Mouse (Mus musculus) kidney, embryonic 16.5 days (tissue): Measurements from ENCODE around the gene Sptbn1. TPM values are rescaled to one million over a fixed set of nuclear protein-coding genes. Genes with fewer than 3 reads are reported as not detected.

Experiments used
- ATAC-seq: fragments of 200-750 bp; cut with Nextera tagmentation; 2 replicates; pipeline ENCODE4 v1.8.0; 2017; ENCODE audit warnings: moderate TSS enrichment; ENCODE audit not compliant: low FRiP score, low TSS enrichment
- H3K27ac ChIP-seq: fragments of 300-500 bp; sonication (generic); 2 replicates; pipeline ENCODE4 v1.5.1; 2014; ENCODE audit warnings: low read length
- H3K27me3 ChIP-seq: fragments of 300-500 bp; sonication (generic); 2 replicates; pipeline ENCODE4 v1.6.1; 2014; ENCODE audit warnings: low read length, control low read depth, mixed read lengths; ENCODE audit not compliant: insufficient read depth
- H3K36me3 ChIP-seq: fragments of 300-500 bp; sonication (generic); 2 replicates; pipeline ENCODE4 v1.6.1; 2014; ENCODE audit warnings: low read length, control low read depth, mixed read lengths; ENCODE audit not compliant: insufficient read depth
- H3K4me1 ChIP-seq: fragments of 300-500 bp; sonication (generic); 2 replicates; pipeline ENCODE4 v1.6.1; 2014; ENCODE audit warnings: low read length, control low read depth, mixed read lengths; ENCODE audit not compliant: insufficient read depth
- H3K4me2 ChIP-seq: fragments of 300-500 bp; sonication (generic); replicated peaks from 2 replicates; pipeline ENCODE4 v1.6.1; 2014; ENCODE audit warnings: low read depth, low read length
- H3K4me3 ChIP-seq: fragments of 300-500 bp; sonication (generic); 2 replicates; pipeline ENCODE4 v1.5.1; 2014; ENCODE audit warnings: mild to moderate bottlenecking, low read length
- H3K9ac ChIP-seq: fragments of 300-500 bp; sonication (generic); replicated peaks from 2 replicates; pipeline ENCODE4 v1.6.1; 2014; ENCODE audit warnings: low read length
- H3K9me3 ChIP-seq: fragments of 300-500 bp; sonication (generic); 2 replicates; pipeline ENCODE4 v1.6.1; 2016; ENCODE audit warnings: low read length, control low read depth
- WGBS: fragments of 180-500 bp; shearing (Covaris S2); extraction: QIAGEN DNeasy Blood & Tissue Kit; methylation state at CpG from one replicate; pipeline ENCODE4 v1.1.7; 2014; 5-methylcytosine and 5-hydroxymethylcytosine counted together
- polyA plus RNA-seq: library from polyadenylated mRNA; unstranded; fragments of >200 nt; fragmentation: Nextera tagmentation; extraction: Ambion mirVana; gene quantifications from 2 replicates; pipeline ENCODE4 v1.2.1, GENCODE M21; 2015

Sptbn1 gene
- polyA plus RNA-seq, 1 experiment from 2014 or later, result 119 TPM

DNA sequence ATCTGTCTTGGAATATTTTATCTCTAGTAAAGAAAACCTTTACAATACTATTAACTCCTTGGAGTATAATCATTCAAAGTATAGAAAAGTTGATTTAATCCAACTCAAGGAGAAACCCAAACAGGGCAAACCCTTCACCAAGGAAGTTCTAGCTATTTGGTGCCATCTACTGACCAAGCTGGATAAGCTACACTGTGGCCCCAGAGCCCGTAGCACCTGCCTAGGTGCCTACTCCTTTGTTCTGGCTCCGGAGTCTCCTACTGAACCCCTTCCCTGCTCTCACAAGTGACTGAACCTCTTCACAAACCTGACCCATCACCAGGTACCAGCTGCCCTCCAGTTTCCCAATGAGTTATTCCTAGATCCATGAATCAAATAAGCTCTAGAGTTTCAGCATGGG lies 45.3 kb downstream of the Sptbn1 start:
- no peak overlapping the region for H3K4me3 ChIP-seq
- ATAC-seq, result peak; percentile 78; the same call in 1 of the 2 replicates
- peaks cover 15% of the 10 kb centered on the region for H3K4me1 ChIP-seq
- no peaks in the 10 kb centered on the region for H3K27me3 ChIP-seq
- no peak overlapping the region for H3K27ac ChIP-seq
- 40% methylated on average over 2 of the region's 2 CpGs for WGBS
- peaks cover 12% of the 10 kb centered on the region; the same call in 1 of the 2 replicates for H3K36me3 ChIP-seq
- no peak overlapping the region for H3K9ac ChIP-seq
- no peak overlapping the region for H3K4me2 ChIP-seq
- H3K9me3 ChIP-seq, result no peaks in the 10 kb centered on the region

DNA sequence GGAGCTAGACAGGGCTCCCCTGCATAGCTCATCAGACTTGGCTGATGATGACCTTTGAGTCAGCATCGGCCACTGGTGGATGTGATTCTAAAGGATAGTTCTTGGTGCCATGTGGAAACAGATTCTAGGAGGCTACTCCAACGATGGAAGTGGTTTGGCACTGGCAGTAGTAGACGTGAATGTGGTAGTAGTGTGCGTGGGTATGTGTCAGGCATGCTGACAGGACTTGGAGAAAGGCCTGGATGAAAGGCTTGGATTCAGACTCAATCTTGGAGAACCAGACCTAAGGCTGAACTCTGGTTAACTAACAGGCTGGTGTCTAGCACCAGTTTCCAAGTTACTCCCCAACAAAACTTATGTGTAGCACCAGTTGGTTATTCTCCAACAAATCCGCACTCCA lies 46.9 kb downstream of the Sptbn1 start:
- H3K4me3 ChIP-seq, result no peak overlapping the region
- 94% methylated on average over 5 of the region's 5 CpGs for WGBS
- no peaks in the 10 kb centered on the region for H3K9me3 ChIP-seq
- ATAC-seq, result no peak
- H3K9ac ChIP-seq, result no peak overlapping the region
- peaks cover 13% of the 10 kb centered on the region; the same call in 1 of the 2 replicates for H3K36me3 ChIP-seq
- H3K4me1 ChIP-seq, result peaks cover 15% of the 10 kb centered on the region
- no peaks in the 10 kb centered on the region for H3K27me3 ChIP-seq
- H3K27ac ChIP-seq, result no peak overlapping the region
- H3K4me2 ChIP-seq, result no peak overlapping the region

DNA sequence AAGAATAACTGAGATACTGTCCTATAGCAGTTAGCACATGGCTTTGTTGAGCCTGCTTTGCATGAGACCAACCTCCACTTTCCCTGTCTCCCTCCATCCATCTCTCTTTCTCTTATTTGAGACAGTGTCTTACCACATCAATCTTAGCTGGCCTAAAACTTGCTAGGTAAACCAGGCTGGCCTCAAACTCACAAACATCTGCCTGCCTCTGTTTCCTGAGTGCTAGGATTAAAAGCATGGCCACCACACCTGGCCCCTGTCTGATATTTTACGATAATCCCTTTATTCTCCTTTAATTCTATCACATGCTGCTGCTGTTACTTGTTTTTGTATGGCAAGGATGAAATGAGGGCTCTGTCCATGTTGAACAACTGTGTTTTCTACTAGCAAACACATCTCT lies 49.6 kb downstream of the Sptbn1 start:
- H3K9me3 ChIP-seq, result no peaks in the 10 kb centered on the region
- H3K4me1 ChIP-seq, result 0 out of 2 replicates have a peak, but pooled peaks cover 9% of the 10 kb centered on the region
- H3K27me3 ChIP-seq, result no peaks in the 10 kb centered on the region
- ATAC-seq, result no peak
- no peak overlapping the region for H3K9ac ChIP-seq
- H3K4me3 ChIP-seq, result no peak overlapping the region
- no peak overlapping the region for H3K27ac ChIP-seq
- no peak overlapping the region for H3K4me2 ChIP-seq
- H3K36me3 ChIP-seq, result peaks cover 14% of the 10 kb centered on the region; the same call in 1 of the 2 replicates
- 98% methylated on average over 1 of the region's 1 CpGs for WGBS

DNA sequence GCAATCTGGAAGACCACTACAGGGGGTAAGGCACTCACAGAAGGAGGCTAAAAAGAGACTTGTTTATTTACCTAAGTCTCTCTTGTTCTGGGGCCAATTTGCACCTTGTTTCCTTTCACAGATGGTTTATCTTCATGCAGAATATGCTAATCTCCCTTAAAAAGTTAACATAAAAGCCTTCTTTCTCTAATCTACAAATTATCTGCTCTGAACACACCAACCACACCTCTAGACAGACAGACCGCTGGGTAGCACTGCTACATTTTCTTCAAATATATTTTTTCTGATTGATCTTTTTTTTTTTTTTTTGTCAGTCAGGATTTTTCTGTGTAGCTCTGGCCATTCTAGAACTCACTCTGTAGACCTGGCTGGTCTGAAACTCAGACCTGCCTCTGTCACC lies 50.5 kb downstream of the Sptbn1 start:
- H3K9me3 ChIP-seq, result no peaks in the 10 kb centered on the region
- H3K9ac ChIP-seq, result no peak overlapping the region
- WGBS, result 81% methylated on average over 1 of the region's 1 CpGs
- 0 out of 2 replicates have a peak, but pooled peaks cover 6% of the 10 kb centered on the region for H3K4me1 ChIP-seq
- ATAC-seq, result no peak
- H3K4me3 ChIP-seq, result no peak overlapping the region
- no peaks in the 10 kb centered on the region for H3K27me3 ChIP-seq
- no peak overlapping the region for H3K27ac ChIP-seq
- H3K36me3 ChIP-seq, result peaks cover 14% of the 10 kb centered on the region; the same call in 1 of the 2 replicates
- H3K4me2 ChIP-seq, result no peak overlapping the region

DNA sequence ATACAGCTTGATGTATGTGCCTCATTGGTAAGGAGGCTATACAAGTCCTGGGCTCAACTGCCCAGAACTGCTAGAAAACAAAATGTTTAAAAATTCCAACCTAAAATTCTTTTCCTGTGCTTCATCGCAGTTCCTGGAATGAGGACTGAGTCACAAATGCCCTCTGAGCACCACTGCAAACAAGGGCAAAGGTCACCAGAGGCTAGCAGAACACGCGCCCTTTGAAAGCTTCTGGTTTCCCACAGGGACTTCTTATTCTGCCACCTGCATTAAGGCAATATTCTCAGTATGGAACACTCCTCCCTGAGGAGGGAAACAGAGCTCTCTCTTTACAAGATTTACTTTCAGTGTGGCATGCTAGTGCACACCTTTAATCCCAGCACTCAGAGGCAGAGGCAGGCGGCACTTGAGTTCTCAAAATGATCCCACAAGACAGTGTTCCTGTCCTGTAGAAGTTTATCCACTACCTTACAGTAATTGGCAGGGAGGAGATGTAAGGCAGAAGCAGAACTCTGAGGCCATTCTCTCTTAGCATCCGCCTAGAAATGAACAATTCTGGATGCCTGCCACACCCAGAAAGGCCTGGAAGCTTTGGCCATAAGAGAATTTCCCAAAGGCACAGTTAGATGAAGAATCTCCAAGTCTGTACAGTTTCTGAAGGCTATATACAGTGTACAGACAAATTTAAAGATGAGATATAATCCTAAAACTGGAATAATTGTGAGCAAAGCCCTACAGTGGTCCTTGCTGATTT lies 56.1 kb downstream of the Sptbn1 start:
- H3K9me3 ChIP-seq, result no peaks in the 10 kb centered on the region
- 0 out of 2 replicates have a peak, but pooled peaks cover 2% of the 10 kb centered on the region for H3K36me3 ChIP-seq
- no peak overlapping the region for H3K4me3 ChIP-seq
- no peaks in the 10 kb centered on the region for H3K27me3 ChIP-seq
- no peak for ATAC-seq
- 60% methylated on average over 5 of the region's 5 CpGs for WGBS
- H3K9ac ChIP-seq, result no peak overlapping the region
- peaks cover 28% of the 10 kb centered on the region for H3K4me1 ChIP-seq
- no peak overlapping the region; the same call in 1 of the 2 replicates for H3K27ac ChIP-seq
- H3K4me2 ChIP-seq, result no peak overlapping the region

DNA sequence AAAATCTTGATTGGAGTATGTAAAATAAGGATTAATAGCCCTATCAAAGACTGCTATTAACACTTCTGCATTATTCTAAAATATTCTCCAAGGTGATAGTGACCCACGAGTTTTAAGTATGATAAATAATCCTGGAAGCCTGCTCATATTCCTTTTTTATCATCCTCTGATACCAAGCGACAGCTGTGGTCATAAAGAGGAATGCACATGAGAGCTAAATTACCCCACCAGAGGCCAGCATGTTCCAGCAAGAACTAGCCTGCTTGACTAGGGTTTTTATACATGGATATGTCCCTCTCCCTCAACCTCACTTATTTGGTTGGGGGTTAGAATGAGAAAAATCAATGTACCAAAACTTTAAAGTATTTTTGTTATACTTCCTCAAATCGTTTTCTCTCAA lies 56.8 kb downstream of the Sptbn1 start:
- Histone ChIP-seq H3K4me1 (peaks cover 28% of the 10 kb centered on the region), H3K4me3 (no peak overlapping the region), H3K9me3 (no peaks in the 10 kb centered on the region), H3K27ac (no peak overlapping the region), H3K4me2 (no peak overlapping the region), H3K9ac (no peak overlapping the region), H3K27me3 (no peaks in the 10 kb centered on the region), H3K36me3 (0 out of 2 replicates have a peak, but pooled peaks cover 2% of the 10 kb centered on the region)
- WGBS, result 69% methylated on average over 3 of the region's 3 CpGs
- ATAC-seq, result no peak

DNA sequence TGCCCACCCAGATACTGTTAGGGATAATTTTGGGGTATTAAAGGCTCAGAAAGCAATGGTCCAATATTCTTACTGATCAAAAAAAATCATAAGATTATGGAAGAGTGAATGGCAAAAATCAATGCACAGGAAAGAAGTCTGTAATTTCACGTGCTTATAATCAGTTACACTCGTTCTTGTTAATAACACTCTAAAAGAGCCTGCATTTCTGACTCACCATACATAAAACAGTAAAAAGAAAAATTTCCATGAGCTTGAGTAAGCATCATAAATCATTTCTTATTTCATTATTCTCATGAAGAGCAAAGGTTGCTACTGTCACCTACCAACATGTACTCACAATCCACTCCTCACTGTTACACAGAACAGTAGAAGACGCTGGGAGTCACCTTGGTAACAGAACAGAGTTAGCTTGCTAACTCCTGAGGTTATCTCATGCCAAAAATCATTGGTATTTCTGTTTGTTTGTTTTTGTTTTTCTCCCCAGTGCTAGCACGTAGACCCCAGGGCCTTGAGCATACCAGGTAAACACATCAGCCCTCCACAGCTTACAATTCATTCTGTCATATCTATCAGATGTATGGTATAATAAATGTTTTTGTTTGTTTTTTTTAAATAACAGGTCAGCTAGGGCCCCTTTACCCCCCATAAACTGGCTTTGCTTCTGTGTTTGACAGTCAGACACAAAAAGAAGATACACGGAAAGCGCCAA lies 57.7 kb downstream of the Sptbn1 start:
- Histone ChIP-seq H3K36me3 (no peaks in the 10 kb centered on the region), H3K27me3 (no peaks in the 10 kb centered on the region), H3K4me2 (no peak overlapping the region), H3K27ac (peak overlapping the region; percentile 57; the same call in 1 of the 2 replicates), H3K9me3 (no peaks in the 10 kb centered on the region), H3K9ac (no peak overlapping the region), H3K4me3 (no peak overlapping the region), H3K4me1 (peaks cover 31% of the 10 kb centered on the region)
- no peak for ATAC-seq
- WGBS, result 69% methylated on average over 6 of the region's 6 CpGs

DNA sequence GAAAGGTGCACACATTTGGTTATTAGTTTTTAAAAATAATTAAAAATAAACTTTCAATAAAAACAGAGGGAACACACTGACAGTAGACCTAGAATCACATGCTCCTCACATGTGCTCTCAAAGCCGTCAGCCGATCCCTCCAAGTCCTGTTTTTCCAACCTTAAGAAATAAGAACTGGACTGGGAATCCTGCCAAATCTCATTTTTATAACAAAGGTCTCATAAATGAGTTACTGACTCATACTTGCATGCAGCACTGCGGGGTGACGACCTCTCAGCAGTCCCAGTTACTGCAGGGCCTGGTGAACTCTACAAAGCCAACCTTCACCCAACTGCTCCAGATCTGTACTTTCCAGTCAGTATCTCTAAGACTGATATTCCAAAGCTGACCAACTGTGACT lies 58.5 kb downstream of the Sptbn1 start:
- 50% methylated on average over 4 of the region's 4 CpGs for WGBS

DNA sequence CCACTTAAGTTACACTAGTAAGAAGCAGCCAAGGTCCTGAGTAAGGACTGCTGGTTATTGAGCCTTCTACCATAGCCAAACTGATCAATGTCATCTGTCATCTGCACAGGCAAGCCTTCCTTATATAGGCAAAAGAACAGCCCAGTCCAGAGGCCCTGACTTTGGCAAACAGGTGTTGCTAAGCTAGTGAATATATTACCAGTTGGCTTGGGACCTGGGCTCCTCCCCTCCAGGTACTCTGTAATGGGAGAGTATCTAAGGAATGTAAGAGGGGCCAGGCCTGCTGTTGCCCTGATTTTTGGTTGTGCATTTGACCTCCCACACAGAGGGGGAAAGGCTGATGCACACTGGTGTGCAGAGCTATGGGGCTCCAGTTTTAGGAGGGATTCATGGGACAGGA lies 63.6 kb downstream of the Sptbn1 start:
- peaks cover 8% of the 10 kb centered on the region; the same call in 1 of the 2 replicates for H3K36me3 ChIP-seq
- peak; percentile 72 for ATAC-seq
- no peaks in the 10 kb centered on the region for H3K27me3 ChIP-seq
- H3K27ac ChIP-seq, result peak overlapping the region; percentile 62
- no peak overlapping the region for H3K4me3 ChIP-seq
- no peaks in the 10 kb centered on the region for H3K9me3 ChIP-seq
- no peak overlapping the region for H3K9ac ChIP-seq
- peaks cover 24% of the 10 kb centered on the region for H3K4me1 ChIP-seq
- H3K4me2 ChIP-seq, result no peak overlapping the region

More for the DNA sequence above, 58.5 kb downstream of the Sptbn1 start:
- H3K9me3 ChIP-seq, result no peaks in the 10 kb centered on the region
- no peaks in the 10 kb centered on the region for H3K27me3 ChIP-seq
- H3K36me3 ChIP-seq, result no peaks in the 10 kb centered on the region
- H3K27ac ChIP-seq, result peak overlapping the region; percentile 28; the same call in 1 of the 2 replicates
- H3K4me3 ChIP-seq, result no peak overlapping the region
- ATAC-seq, result peak; percentile 84
- H3K4me2 ChIP-seq, result no peak overlapping the region
- H3K4me1 ChIP-seq, result peaks cover 37% of the 10 kb centered on the region
- no peak overlapping the region for H3K9ac ChIP-seq

DNA sequence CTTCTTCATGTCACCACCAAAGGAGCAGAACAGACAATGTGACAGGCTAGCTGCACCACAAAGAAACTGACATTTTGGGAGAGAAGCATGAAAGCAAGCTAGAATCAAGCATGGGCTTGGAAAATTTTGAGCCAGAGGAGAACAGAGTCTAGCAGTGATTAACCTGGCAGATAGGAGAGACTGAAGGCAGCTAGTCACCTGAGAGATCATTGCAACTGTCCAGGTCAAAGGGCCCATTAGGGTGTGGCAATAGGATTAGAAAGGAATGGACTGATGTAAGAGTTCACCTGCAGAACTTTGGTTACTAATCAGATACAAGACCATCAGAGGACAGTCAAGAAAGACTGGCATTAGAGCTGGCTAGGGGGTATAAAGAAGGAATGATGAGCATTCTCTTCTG lies 67.6 kb downstream of the Sptbn1 start:
- Histone ChIP-seq H3K27me3 (no peaks in the 10 kb centered on the region), H3K4me2 (no peak overlapping the region), H3K36me3 (peaks cover 8% of the 10 kb centered on the region; the same call in 1 of the 2 replicates), H3K4me3 (no peak overlapping the region), H3K9me3 (no peaks in the 10 kb centered on the region), H3K9ac (no peak overlapping the region), H3K27ac (no peak overlapping the region), H3K4me1 (peaks cover 46% of the 10 kb centered on the region)
- no peak for ATAC-seq
